Mouse (Mus musculus): ENCODE results near the gene P2rx7.
A peak's percentile ranks its signal among the peaks of the same experiment; 100 is the strongest.

P2rx7 gene

DNA sequence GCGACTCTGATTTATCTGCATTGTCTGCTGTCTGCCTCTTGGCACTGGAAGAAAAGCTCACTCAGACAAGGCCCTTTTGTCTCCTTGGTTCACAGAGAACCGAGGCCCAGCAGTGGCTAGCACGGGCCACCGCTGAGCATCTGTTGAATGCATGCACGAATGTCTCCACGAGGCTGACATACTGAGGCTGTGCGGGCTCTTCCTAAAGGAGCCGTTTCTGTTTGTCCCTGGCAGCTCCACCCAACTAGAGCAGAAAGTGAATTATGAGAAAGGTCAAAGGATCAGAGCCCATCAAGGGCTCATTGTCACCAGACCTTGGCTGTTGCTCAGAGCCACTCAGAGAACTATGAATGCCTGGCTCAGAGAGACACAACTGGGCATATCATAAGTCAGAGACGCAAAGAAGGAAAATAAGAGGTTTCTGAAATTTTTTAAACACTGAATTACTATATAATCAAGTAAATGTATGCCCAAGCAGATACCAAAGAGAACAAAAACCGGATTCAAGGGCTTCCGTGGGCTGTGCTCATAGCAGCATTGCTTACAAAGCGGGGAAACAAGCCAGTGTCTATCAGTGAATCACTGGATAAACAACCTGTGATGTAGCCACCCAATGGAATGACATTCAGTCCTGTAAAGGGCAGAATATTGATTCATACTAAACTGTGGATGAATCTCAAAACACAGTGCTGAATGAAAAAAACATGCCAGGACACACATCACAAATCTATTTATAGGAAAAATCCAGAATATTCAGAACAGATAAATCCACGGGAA, 49.9 kb downstream of the P2rx7 start:
- DNase-seq (ENCODE audit: low spot score) = peak; percentile 42

DNA sequence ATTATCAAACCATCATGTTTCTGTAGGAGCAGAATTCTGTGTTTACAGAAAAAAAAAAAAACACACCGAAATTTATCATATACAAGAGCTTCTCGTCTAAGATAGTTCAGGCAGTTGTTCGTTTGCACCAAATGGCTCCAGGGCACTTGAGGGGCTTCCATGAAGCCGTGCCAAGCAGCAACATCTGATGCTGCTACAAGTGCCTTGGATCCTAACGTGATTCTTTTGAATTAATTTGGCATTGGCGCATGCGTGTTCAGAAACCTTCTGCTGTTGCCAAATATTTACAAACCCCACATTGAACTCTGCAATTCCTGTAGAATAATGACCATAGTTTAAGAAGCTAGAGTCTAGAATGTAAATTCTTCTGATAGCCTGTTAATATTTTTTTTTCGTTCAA, 51.8 kb downstream of the P2rx7 start:
- no peak for DNase-seq (ENCODE audit: low spot score)

DNA sequence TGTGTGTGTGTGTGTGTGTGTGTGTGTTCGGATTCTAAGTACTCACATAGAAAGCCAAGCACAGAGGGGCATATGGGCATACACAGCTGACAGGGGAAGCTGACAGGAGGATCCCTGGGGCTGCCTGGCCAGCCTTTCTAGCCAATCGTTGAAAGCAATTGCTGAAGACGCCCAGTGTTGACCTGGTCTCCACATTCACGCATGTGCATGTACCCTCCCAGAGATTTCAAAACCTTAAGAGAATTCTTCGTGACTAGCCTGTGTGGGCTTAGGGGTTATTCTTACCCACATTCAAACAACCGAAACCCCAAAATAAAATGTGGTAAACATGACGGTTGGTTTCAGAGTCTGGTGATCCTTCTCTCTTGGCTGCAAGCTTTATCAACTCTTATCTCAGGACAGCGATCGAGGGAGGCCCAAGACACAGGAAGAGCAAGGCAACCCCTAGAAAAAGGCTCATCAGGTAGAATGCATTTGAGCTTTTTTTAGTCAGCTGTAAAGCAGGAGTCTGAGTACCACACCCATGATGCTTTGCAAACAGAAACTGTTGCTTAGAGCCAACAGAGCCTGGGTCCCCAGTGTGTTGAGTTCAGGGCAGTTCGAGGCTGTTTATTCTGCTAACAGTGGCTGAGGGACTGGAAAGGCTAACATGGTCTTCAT, 54.5 kb downstream of the P2rx7 start:
- no peak for DNase-seq (ENCODE audit: low spot score)

DNA sequence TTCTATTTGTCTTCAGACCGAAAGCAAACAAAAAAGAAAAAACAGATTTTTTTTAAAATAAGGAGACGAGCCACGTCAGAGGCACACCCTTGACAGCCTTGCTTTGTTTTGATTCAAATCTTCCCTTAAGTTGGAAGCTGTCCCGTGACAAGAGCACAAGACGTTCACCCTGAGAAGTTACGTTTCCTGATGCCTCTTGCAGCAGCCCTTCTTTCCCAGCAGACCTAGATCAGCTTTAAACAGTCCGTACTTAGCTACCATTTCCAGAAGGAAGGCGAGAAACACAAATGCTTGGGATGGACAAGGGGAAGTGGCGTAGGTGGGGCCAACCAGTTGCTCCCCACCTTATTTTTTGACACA, 55.0 kb downstream of the P2rx7 start:
- DNase-seq (ENCODE audit: low spot score) = no peak

DNA sequence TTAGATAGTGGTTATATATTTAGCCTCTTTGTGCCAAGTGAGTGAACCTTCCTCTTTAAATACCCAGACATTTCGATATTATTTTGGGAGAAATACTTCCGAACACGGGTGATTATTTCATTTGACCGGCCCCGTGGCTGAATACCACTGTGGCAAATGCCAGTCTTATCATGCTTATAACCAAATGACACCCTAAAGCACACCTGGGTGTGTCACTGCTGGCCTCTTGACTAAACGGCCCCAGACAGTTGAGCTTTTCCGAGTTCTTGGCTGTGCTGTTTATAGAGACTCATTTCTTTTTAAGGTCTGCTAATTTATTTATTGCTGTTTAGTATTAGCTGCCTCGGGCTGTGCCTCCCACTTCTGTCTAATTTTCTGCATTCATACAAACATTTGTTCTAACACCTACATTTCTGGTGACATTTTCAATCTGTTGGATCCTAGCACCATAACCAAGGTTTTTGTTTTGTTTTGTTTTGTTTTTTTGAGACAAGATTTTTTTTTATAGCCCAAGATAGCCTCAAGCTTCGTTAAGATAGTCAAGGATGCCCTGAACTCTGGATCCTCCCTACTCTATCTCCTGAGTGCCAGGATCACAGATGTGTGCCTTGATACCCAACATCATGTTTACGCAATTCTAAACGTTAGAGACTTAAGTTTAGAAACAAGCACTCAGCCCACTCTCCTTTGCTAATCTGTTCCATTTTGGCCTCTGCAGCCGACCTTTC, 56.6 kb downstream of the P2rx7 start:
- no peak for DNase-seq (ENCODE audit: low spot score)

DNA sequence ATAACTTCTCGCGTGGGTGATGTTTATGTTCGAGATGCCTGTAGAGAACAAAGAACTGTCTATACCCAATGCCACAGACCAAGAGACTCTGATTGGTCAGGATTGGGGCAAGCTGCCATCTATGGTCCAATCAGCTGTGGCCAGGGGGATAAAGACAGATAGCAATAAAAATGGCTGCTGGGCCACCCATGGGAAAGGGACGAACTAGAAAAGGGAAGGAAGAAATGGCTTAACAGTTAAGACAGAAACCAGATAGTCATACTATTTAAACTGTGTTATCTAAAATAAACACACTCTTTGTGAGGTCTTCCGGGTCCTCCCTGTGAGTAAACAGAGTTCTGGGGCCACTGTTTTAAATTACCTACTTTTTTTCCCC, 57.1 kb downstream of the P2rx7 start:
- DNase-seq (ENCODE audit: low spot score) = no peak

DNA sequence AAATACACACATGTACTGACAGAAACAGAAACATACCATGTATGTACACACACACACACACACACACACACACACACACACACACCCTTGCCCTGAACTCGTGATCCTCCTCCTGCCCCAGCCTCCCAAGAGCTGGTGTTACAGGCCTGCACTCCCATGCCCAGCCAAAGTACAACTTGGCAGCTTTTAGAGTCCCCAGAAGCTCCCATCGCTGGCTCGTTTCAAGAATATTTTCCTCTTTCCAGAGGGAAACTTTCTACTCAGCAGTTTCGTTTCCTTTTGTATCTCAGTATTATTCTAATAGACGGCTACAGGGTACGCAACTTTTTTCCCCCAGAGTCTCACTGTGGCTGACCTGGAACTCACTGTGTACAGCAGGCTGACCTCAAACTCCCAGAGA, 58.4 kb downstream of the P2rx7 start:
- no peak for DNase-seq (ENCODE audit: low spot score)

DNA sequence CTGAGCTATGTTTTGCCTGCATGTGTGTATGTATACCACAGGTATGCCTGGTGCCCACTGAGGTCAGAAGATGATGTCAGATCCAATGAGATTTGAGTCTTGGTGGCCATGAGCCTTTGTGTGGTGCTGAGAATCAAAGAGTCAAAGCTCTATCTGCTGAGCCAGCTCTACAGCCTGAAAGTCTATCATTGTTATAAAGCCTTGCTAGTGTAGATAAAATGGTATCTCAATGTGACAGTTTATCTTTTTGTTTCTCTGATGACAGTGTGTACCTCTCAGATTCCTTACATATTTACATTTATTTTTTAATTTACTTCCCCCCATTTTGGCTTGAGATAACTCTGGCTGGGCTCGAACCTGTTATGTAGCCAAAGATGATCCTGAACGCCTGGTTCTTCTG, 59.9 kb downstream of the P2rx7 start:
- no peak for DNase-seq (ENCODE audit: low spot score)

DNA sequence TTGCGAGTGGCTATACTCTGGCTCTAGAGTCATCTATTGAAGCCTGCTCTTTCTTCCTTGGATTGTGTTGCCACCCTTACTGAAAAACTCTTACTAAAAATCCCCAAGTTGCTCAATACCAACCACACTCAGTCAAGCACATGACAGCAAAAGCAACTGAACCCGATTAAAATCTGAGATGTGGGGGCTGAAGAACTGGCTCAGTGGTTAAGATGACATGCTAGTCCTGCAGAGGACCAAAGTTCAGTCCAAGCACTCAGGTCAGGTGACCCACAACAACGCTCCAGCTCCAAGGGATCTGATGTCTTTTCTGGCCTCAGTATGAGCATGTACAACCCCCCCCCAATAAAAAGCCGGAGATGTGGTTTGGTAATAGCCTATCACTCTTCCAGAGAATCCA, 60.9 kb downstream of the P2rx7 start:
- no peak for DNase-seq (ENCODE audit: low spot score)

DNA sequence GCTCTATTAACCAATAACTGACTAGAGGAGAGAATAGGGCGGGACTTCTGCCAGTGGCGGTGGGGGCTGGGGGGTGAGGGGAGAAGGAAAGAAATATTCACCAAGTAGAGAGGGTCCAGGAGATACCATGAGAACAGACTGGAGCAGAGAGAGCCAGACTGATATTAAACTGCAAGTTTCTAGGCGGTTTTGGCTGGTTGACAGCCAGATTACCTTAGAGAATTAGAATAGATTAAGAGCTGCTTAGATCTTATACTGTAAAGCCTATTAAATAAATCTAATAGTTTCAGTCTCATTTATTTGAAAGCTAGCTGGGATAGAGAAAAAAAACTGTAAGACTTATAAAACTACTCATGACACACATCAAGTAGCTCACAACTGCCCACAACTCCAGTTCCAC, 61.5 kb downstream of the P2rx7 start:
- no peak for DNase-seq (ENCODE audit: low spot score)

DNA sequence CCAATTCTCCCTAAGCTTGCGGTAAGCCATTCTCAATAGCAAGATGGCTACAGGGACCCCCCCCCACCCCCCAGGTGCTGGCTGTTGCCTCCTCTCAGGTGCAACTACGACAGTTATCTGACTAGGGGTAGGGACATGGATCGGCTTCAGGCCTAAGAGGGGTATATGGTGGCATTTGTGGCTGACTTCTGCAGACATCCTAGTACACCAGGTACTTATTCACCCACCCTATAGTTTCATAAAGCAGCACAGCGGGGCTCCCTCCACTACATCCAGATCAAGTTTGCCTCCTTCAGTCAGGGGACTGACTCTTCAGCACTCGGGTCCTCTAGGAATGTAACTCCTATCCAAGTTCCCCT, 63.2 kb downstream of the P2rx7 start:
- DNase-seq (ENCODE audit: low spot score) = no peak

DNA sequence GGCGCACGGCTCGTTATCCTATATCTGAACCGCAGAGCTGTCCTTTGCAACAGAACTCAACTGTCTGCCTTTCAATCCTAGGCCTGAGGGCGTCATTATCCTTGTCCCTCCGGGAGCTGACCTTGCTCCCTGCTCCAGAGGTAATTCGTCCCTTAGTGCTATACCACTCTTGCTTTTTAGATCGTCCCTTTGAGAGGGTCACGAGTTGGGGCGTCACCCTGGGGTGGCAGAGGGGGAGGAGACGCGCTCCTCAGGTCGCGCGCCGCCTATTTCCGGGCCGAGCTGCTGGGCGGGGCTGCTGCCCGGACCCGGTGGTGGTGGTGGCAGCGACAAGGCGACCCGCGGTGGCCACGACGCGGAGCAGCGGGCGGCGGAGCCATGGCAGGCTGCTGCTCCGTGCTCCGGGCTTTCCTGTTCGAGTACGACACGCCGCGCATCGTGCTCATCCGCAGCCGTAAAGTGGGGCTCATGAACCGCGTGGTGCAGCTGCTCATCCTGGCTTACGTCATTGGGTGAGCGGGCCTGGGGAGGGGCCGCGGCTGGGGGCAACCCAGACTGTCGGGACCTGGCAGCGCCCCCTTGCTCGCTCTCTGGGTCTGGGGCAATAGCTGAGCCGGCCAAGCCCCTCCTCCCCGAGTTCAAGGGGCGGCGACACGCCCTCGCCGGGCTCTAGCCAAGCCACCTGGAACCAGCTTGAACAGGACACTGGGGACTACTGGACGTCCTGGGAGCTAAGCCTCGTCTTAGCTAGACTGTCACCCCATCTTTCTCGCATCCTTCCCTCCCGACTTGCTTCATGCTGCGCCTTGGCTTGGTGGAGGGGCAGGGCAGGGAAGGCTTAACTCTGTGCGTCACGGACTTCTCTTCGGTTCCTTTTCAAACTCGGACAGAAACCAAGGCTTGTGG, 63.8 kb downstream of the P2rx7 start, which contains the start of gene P2rx4:
TSS of gene P2rx4 (plus strand) at position 269 of the 906 bp plus-strand sequence.
- DNase-seq (ENCODE audit: low spot score) = peak; percentile 84

DNA sequence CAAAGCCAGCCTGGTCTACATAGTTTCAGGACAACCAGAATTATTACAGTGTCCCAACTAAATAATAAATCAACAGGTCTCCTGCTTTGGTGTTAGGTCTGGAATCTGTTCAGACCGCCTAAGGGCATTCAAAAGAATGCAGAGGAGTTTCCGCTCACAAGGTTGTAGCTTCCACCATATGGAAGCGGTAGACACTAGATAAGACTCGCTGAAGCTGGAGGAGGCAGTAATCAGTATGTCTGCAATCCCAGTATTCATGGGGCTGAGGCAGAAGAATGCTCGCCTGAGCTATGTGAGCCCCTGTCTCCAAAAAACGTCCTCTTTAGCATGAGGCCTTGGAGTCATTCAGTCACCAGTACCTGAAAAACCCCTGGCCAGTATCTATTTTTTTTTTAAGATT, 65.1 kb downstream of the P2rx7 start:
- no peak for DNase-seq (ENCODE audit: low spot score)

DNA sequence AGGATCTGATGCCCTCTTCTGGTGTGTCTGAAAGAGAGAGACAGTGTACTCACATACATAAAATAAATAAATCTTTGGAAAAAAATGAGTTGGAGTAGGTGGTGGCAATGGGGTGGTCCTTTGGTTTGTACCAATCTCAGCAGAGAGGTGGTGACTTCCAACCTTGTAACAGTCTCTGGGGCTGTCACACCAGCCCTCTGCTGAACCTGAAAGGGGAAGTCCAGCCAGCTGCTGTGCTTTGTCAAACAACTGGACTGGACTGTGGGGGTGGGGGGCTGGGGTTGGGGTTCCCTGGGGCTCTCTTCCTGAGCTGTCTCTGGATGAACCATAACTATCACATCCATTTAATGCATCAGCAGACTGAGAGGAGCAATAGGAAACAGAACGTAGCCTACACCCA, 72.0 kb downstream of the P2rx7 start:
- no peak for DNase-seq (ENCODE audit: low spot score)

DNA sequence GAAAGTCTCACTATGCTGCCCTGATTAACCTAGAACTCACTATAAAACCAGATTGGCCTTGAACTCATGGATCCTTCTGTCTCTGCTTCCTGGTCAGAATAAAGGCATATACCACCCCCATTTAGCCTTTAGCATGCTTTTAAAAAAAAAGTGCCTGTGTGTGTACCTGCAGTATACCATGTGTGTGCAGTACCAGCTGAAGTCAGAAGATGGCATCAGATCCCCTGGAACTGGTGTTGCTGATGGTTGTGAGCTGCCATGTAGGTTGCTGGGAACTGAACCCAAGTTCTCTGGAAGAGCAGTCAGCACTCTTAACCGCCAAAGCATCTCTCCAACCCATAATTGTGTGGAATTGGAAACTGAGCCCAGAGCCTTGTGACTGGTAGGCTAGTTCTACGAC, 73.1 kb downstream of the P2rx7 start:
- no peak for DNase-seq (ENCODE audit: low spot score)

DNA sequence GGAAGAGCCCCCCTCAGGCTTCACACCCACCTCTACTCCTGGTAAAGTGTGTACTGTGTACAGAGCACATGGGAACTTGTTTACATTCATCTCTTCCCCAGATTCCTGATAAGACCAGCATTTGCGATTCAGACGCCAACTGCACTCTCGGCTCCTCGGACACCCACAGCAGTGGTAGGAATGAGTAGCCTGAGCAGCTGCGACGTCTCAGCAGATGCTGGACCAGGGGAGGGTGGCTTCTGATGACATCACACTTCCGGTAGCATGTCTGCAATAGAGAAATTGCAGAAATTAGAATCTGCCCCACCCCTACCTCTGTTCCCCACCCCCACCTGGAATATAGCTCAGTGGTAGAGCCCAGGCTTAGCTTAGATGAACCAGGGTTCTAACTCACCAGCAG, 74.7 kb downstream of the P2rx7 start:
- DNase-seq (ENCODE audit: low spot score) = no peak

DNA sequence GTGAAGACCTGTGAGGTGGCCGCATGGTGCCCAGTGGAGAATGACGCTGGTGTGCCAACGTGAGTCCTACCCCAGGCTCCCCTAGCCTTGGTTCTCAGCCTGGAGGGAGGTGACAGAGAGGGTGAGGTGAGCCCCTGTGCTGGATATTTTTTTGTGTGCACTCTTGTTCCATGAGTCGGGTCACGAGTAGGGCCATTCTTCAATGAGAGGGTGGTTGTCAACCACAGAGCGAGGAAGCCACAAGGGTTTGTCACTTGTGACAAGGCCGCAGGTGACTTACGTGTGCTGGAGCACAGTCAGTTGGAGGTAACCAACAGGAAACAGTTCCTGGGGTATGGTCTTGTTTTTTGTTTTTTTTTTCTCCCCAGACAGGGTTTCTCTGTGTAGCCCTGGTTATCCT, 75.5 kb downstream of the P2rx7 start:
- no peak for DNase-seq (ENCODE audit: low spot score)

DNA sequence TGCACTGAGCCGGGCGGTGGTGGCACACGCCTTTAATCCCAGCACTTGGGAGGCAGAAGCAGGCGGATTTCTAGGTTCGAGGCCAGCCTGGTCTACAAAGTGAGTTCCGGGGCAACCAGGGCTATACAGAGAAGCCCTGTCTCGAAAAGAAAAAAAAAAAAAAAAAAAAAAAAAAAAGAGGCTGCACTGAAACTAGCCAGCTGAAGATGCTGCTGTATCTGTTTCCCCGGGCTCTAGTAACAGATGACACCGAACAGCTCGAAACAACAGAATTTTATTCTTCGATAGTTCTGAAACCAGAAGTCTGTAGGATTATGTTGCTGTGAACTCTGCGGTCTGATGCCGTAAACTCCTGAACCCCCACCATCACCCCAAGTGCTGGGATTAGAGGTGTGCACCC, 81.7 kb downstream of the P2rx7 start:
- DNase-seq (ENCODE audit: low spot score) = no peak

DNA sequence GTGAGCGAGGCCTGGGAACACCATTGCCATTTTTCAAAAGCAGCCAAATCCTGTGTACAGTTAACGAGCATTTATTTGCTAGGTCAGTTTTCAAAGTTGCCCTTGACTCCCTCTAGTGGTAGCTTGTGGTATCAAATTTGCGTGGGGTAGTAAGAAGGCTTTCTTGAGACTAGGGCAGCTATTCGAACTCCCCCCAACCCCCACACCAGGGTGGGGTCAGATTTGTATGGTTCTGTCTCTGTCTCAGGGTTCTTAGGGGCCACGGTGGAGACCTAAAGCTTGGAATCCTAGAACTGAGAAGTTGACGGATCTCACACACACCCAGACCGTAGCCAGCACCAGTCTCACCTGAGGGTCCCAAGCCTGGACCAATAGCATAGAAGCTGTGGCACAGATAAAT, 82.4 kb downstream of the P2rx7 start:
- DNase-seq (ENCODE audit: low spot score) = peak; percentile 71

DNA sequence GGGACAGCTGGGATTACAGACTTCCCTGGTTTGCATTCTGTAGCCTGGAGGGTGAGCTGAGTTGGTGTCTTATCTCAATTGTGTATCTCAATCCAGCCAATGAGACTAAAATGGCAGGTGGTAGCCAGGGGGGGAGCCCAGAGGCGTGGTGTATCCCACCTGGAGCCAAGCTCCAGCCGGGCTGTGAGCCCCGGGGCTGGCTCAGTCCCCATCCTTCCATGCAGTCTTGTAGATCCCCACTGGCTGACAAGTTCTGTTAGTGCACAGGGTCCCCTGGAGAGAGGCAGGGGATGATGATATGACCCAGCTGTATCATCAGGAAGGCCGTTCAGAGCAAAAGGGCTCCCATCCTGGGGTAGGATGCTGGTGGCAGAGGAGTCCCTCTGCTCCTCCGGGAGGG, 82.9 kb downstream of the P2rx7 start:
- DNase-seq (ENCODE audit: low spot score) = no peak

DNA sequence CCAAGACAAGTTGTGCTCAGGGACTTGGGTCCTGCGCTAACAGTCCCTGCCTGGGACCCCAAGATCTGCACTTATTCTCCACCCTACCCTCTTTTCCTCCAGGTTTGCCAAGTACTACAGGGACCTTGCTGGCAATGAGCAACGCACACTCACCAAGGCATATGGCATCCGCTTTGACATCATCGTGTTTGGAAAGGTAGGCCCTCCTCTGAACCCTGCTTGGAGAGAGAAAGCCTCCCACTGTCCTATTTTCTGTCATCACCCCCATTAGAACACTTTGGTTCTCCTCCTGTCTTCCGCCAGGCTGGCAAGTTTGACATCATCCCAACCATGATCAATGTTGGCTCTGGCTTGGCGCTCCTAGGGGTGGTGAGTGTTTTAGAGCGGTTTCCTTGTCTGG, 83.4 kb downstream of the P2rx7 start:
- DNase-seq (ENCODE audit: low spot score) = no peak

DNA sequence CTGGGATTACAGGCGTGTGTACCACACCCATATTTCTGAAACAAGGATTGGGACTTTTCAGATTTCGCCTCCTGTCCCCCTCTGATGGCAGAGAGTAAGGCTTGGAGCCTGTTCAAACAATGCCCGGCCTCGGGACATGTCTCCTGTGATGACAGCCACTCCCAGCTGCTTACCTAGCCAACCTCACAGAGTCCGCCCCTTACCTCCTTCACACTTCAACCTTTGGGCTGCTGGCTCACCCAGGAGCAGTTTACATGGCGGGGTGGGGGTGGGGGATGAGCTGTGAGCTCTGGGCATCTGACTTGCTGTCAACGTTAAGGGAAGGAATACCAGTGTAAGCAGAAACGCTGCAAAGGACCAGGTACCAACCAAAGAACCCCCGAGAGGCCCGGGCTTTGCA, 87.1 kb downstream of the P2rx7 start:
- DNase-seq (ENCODE audit: low spot score) = no peak
